Mouse (Mus musculus) T-helper 2 cell (primary cell): ENCODE results near the gene Orm1.

Source experiments
- in situ Hi-C: fragments of 300-600 bp; cut with MboI, MseI; formaldehyde crosslinking; loops from one replicate; pipeline ENCODE4 v1.15.1; 2025; ENCODE audit warnings: high pct_unique_total_duplicates

The Orm1 gene

DNA sequence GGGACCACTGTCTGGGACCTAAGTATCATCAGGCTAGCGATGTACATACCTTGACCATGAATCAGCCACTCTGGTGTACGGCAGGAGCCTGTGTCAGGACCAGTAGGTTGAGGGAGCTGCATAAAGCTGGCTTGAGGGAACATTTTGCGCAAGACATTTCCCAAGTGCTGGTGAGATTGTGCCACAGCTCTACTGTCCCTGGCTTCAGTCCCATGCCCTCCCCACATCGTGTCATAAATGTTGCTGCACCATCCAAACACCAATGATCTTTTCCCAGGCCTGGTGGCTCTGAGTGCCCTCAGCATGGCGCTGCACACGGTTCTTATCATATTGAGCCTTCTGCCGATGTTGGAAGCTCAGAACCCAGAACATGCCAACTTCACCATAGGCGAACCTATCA, at the start of gene Orm1:
Gene Orm1 (plus strand): TSS at position 266 of the 400 bp plus-strand sequence.
- in situ Hi-C loops, result no loop called here

DNA sequence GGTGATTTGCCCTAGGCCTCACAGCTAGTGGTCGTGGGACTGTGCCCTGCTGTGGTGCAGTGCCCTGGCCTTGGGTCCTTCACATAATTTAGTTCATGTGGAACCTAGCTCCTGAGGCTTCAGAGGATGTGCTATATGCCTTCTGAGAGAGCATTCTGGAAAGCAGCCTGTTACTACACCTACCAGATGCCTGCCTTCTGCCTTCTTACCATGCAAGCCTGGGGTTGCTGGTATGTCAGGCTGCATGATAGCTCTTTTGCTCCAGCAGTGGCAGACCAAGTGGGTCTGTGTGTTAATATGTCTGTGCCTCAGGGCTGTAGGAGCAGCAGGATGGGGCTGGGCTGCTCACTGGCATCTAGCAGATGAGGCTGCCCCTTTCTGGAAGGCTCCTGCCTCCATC, 48.7 kb upstream of the Orm1 start:
- in situ Hi-C loops, result no loop called here

DNA sequence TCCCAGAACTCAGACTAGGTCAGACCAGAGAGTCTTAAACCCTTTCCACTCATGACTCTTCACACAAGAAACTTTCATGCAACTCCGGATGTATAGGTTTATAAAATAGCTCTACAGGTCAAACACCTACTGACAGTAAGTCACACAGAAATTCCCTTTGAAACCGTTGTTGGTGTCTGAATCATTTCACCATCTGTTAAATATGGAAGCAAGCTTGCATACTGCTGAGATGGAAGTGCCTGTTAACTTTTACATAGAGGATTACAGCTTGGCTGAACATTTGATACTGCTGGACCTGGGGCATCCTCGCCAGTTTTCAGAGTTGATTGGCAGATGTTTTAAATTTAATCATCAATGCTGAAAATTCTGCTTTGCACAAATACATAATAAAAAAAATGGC, 48.1 kb upstream of the Orm1 start:
- in situ Hi-C loops, result no loop called here

DNA sequence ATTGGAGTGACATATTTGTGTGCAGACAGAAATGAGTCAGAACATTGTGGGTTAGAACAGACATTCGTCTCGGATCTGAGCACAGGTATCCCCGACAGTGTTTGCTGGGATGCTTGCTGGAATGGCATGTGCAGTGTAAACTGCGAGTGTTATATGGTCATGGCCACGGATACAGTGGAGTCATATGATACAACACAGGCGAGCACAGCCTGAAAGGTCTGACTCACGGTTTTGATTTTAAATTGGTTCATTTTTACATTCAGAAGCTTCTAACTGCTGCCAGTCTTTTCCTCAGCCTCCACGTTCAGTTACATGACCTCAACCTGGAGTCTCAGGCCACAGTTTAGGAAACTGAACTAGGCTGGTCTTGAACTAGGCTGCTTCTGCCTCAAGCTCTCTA, 47.5 kb upstream of the Orm1 start:
- in situ Hi-C loops, result no loop called here

DNA sequence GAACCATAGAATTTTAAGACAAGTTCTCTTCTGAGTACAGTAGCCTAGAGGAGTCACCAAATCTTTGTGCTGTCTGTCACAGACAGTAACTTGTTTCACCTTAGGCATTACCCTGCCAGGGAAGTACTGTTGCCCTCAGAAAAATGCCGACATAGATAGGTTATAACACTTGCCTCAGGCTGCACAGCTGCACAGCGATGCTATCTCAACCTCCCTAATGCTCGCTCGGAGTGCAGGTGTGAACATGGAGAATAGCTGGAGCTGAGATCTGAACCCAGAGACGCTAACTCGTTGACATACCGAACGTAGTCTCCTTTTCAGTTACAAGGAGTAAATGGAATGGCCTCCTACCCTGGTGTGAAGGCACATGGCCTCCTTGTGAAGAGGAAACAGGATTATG, 46.2 kb upstream of the Orm1 start:
- in situ Hi-C loops, result no loop called here

DNA sequence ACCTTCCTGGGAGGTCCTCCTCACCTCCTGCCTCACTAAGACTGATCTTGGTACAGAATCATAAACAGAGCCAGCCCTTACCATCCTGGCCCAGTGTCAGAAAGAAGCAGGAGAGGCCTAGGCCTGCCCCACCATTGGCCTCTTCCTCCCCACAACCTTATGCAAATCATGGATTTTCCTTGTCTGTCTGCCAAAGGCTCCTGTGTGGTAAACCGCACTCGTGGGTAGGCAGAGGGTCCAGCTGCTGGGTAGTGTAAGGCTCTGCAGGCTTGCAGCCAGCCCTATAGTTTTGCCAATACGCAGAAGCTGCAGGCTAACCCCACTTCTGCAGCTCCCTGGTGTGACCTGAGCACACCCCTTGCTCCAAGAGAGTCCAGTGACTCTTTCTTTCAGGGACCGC, 41.7 kb upstream of the Orm1 start:
- in situ Hi-C loops, result loop anchor here (10.0 kb wide), 1 partner anchor 138 kb away; no protein-coding TSS in a partner anchor

DNA sequence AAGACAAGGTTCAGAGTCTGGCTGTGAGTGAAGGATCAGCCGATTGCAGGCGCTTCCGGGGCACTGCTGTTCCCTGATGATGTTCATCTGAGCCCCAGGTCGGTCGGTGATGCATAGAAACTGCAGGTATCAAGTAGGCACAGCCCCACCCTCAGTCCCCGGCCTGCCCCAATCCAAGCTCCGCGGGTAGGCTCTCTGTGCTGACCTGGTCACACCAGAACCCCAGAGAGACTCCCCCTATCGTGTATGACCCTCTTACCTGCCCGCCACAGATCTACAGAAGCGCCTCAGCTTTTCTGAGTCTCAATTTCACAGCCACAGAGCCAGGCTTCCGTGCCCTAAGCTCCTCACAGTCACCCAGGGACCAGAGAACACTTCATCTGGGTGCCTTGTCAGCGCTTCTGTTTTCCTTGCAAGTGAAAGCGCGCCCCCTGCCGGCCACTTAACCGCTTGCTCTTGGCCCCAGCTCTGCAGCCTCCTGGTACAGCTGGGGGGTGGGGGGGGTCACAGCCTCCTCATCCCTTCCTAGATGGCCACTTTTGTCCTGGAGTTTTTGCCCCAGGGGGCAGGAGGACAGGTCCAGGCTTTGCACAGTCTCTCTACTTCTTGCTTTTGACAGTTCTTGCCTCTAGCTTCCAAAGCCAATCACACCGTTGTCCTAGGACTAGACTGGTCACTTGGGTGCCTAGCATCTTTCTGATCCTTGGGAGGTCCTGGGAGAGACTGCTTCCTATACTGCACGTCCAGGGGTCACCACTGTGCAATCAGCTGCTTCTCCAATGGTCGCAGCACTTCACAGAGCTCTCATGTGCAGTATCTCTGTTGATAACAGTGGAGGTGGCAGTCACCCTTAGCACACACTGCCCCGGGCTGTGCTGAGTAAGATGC, 36.9 kb upstream of the Orm1 start:
- in situ Hi-C loops, result loop anchor here (5.0 to 10.0 kb wide), 2 partner anchors 90 to 143 kb away; no protein-coding TSS in a partner anchor

DNA sequence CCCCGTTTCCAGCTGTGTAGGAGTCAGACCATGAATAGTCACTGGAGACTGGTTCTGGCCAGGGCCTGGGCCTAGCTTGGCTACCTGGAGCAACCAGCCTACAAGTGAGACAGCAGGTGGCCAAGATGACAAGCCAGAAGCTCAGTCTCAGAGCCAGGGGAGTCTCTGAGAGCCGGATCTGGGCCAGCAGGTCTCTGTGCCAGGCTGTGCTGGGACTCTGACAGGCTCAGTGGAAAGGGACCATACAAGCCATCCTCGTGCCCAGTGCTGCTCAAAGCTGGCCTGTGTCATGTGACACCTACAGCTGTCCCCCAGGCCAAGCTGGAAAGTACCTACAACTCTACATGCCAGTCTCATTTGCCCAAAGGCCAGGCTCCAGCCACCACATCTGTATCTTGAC, 36.0 kb upstream of the Orm1 start:
- in situ Hi-C loops, result loop anchor here (5.0 to 10.0 kb wide), 2 partner anchors 91 to 144 kb away; no protein-coding TSS in a partner anchor

DNA sequence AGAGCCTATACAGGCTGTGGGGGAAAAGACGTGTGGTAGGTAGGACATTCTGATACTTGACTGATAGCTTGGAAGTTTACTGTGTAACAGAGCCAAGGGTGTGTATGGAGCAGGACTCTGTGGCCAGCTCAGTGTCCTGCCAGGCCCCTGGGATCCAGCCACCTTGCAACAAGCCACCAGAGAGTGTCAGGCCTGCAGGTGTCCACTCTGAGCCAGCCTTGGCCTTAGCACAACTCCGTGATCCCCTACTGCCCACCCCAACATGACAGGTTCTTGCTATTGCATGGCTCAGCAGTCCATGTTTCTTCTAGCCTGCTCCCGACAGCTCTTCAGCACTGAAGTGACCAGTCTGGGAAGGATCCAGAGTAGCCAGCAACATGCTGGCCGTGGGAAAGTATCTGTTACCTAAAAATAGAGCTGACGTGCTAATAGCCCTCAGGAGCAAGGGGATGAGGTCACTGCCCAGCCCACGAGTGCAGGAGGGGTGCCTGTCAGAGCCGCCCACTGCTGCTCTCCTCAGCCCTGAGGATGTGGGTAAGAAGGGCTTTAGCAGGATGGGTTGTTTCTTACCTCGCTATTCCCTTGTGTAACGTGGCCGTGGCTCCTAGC, 34.0 kb upstream of the Orm1 start:
- in situ Hi-C loops, result no loop called here

DNA sequence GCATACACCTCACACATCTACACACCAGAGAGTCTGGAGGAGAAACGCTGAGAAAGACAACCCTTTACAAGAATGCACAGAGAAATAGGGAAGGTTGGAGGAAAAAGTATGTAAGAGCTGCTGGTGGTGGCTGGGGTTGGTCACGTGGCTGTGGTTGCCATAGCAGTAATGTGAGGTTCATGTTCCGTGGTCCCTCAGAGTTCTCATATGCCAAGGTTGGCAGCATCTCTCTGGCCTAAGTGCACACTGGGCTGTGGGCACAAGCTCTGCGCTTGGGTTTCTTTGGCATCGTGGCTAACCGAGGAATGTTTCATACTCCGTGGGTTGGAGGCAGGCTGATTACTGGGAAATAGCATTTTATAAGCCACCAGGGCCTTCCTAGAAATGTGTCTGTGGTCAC, 32.9 kb upstream of the Orm1 start:
- in situ Hi-C loops, result no loop called here

DNA sequence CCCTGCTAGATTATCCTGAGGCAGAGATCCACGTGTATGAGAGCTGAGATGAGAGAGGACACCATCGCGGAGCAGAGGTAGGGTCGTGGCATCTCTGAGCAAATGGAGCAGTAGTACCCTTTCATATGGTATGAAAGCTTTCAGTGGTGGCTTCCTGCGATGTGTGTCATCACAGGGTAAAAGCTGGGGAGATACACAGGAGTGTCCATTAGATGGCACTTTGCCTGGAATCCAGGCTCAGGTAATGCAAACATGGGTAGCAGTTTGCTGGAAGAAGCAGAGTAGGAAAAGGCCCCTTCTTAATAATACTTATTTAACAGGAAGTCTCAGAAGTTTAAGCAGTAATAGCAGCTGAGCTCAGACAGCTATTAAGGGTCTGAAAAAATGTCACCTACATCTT, 30.3 kb upstream of the Orm1 start:
- in situ Hi-C loops, result no loop called here

DNA sequence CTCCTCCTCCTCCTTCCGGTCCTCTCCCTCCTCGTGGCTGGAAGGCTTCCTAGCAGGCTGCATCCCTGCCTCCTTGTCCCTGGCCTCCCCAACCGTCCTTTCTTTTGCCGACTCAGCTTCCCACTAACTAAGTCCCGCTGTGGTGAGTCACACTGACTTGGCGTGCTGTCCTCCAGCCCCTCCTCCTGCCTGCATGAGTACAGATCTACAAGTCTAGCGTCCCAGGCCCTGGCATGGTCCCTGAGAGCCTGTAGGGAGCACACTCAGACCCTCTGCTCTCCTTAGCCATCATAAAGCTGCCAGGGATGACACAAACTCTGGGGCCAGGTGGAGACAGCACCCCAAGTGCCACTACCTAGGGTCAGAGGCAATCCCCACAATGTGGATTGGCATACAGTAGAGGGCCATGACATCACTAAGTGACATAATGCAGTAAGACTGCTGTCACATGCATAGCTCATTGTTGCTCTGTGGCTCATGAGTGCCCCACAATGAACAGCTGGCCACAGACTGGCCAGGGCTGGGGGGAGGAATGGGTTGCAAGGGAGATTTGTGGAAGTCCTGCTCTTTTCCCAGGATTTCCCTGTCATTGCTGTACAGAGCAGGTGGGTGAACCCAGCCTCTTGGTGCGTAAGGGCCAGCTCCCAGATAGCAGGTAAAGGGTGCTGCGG, 28.1 kb upstream of the Orm1 start:
- in situ Hi-C loops, result loop anchor here (5.0 kb wide), 2 partner anchors 49 to 134 kb away; no protein-coding TSS in a partner anchor

DNA sequence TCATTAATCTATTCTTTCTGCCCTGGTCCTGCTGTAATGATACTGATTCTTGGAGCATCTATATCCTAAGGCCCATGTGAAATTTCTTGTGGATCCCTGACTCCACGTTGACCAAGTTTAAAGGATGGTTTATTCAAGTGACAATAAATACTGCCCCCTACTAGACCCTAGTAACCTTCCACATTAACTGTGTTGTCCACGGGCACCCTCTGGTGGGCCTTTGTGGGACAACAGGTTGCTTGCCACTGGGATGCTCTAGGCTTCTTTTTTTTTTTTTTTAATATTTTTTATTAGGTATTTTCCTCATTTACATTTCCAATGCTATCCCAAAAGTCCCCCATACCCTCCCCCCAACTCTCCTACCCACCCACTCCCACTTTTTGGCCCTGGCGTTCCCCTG, 24.8 kb upstream of the Orm1 start:
- in situ Hi-C loops, result loop anchor here (5.0 kb wide), 2 partner anchors 52 to 137 kb away; no protein-coding TSS in a partner anchor

DNA sequence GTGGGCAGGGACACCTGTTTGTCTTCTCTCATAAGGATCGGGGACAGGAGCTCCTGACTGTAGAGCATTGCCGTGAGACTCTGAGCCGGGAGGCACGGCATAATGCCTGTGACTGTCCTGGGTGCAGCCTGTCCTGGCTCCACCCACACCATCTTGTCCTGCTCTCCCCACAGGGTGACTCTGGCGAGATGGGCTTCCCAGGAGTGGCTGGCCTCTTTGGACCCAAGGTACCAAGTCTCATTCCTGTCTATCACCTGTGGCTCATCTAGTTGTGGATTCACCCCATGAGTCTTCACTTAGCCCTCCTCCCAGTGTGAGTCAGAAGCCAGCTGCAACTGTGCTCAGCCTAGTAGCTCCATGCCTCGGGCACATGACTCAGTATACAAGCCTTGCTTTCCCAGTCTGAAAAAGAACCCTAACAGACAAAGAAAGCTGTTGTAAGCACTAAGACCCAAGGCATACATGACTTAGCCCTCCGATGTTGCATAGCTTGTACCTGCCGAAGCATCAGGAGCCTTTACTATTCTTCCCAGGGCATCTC, 21.0 kb upstream of the Orm1 start:
- in situ Hi-C loops, result no loop called here

DNA sequence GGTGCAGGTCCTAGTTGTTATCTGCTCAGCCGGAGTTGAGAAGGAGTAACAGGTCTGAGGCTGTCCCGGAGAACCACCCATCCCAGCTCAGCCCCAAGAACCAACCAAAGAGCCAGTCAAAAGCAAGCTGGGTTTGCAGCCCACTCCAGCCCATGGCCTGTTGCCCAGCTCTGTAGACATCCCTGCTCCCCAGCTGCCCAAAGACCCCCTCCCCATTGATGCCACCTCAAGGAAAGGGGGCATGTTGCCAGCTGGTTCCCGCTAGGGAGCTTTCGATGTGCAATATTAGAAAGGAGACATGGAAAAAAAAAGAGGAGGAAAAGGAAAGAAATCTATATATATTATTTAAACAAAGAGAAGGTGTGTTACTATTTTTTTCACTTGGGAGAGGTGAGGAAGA, 11.0 kb upstream of the Orm1 start:
- in situ Hi-C loops, result loop anchor here (10.0 kb wide), 1 partner anchor 999 kb away; no protein-coding TSS in a partner anchor

DNA sequence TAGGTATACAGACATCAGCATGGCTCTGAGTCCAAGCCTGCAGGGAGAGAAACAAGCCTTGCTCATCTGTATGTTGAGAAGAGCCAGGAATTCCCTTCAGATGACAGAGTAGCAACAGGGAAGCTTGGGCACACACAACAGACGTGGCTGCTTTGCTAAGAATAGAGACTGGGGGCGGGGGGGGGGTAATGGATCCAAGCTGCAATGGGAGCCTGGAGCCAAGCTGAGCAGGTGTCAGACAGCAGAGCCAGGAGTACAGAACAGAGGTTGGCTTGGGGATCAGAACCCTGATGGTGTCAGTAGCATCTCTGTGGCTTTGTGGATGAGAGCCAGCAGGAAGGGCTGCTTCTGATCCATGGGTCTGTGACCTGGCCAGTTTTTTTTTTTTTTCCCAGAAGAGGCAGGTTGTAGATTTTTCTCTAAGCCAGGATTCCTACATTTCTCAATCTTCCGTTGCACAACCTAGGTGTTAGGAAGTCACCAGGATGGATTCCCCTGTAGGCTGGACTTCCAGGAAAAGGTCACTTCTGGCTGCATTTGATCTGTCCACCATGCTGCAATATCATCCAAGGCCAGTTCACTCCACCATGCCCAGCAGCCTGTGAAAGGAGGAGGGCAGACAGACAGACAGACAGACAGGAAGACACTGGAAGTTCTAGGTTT, 5.8 kb upstream of the Orm1 start:
- in situ Hi-C loops, result loop anchor here (10.0 kb wide), 1 partner anchor 1004 kb away; no protein-coding TSS in a partner anchor

DNA sequence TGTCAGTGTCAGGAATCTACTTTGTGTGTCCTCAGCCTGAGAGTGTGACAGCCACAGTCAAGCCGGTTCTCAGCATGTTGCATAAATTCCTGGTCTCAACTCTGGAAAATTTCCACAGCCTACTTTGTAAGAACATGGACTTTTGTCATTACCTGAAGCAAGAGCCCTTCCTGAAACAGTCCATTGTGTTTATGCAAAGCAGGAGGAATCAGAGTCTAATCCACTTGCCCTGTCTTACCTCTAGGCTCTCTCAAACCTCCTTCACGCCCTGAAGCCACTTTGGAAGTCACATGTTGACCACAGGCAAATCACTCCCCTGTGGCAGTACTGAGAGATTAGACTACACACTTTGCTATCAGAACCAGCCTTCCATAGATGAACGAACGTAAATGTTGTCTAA, 1.9 kb upstream of the Orm1 start:
- in situ Hi-C loops, result no loop called here

DNA sequence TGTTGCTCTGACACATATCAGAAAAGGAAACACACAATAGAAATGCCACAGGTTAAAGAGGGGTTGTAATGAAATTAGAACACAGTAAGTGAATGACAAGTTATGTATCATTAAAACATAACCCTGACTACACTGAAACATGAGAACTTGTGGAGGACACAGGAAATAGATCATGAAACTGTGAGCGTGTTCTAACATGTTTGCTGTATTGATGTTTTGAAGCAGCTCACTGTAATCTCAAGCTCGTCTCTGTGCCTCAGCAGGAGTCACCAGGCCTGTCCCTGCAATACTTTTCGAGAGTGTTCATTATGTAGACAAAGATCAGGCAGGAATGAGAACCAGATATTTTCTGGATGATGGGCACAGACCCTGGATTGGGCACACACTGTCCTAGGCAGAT, 752 bp upstream of the Orm1 start:
- in situ Hi-C loops, result no loop called here

DNA sequence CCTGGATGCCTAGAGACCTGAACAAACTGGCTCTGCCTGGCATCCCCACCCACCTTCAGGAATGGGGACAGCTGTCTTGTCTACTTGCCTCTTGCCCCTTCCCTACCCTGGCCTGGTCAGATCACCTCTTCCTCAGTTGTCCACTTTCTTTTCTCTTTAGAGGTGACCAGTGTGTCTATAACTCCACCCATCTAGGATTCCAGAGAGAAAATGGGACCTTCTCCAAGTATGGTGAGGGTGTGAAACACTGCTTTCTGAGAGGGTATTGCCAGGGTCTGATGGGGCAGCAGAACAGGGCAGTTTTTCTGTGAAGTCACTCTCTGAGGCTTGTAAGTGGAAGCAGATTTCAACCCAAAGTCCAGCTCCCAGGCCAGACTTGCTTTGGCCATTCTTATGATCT, 901 bp downstream of the Orm1 start:
- in situ Hi-C loops, result no loop called here

DNA sequence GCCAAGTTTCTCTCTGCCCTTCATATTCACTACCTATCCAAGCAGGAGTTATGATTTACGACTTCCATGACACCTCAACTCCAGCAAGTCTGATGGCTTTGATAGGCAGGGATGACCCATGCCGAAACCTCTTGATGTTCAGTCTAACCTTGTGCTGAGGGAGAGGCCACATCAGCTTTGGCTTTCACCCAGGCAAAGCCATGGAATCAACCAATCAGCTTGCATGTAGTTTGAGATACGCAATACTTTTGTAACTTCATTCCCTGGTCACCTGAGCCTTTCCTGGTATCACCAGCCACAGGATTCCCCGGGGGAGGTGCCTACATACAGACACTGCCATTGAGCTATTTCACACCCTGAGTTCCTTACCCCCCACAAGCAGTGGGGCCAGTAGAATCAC, 2.3 kb downstream of the Orm1 start:
- in situ Hi-C loops, result no loop called here

DNA sequence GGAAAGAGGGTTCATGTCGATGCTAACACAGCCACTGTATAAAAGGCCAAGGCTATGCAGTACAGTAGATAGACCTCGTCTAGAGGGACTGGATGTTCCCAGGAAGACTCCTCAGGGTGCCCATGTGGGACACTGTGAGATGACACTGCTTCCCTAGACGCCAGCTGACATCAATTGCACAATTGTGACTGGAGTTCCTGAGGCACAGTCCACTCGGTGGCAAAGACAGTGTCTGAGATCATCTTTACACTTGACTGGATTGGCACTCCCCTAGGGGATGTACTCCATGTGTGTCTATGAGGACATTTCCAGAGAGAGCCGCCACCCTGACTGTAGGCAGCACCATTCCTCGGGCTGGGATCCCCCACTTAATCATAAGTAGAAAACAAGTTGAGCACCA, 4.2 kb downstream of the Orm1 start:
- in situ Hi-C loops, result no loop called here
